Mouse (Mus musculus): ENCODE measurements at regions not wholly inside any gene's neighbourhood (a gene's known extent, or its start where the extent isn't known, plus 50 kb on each side); places are given as distances from the start of the nearest gene placed in this dataset.

DNA sequence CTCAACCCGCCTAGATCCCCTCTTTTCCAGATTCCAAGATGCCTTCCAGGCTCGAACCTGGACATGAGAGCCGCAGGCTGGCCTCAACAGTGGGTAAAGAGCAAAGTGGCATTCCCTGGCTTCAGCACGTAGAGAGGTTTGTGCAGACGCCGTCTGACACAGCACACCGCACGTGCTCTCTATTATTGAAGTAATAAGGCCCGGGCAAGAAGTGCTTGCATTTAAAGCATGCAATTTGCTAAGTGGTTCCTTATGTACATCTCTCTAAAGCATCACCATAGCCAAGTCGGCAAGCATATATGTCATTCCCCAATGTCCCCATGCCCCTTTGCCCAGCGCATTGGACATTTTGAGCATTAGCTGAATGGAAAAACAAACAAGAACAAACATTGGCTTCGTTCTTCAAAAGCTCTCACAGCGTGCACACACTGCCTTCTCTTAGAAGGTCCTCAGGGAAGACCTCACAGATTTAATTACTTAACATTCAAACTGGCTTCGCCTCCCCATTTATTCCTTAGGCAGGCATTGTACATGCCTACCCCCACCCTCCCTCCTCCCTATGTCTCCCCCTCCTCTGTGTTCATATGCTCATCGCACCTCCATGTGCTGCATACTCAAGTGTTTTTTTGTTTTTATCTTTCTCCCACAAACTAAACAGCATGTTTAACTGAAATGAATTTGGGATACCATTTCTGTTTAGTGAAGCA is 273.9 kb downstream of the Samd5 start:
- TF ChIP-seq GATA1 (IDR thresholded peaks at IDR 0.05; ENCODE audit: borderline replicate concordance, low read length) (no peak), FLI1 (IDR thresholded peaks at IDR 0.05; ENCODE audit: low read length) (no peak)

Data from megakaryocyte, embryonic 14.5 days (primary cell).